Mouse (Mus musculus) lung, postnatal 0 days (tissue): ENCODE data around the gene Atpif1.
A peak's percentile ranks its signal among the peaks of the same experiment; 100 is the strongest.

Source experiments
- CTCF ChIP-seq: IDR thresholded peaks from 2 replicates; pipeline ENCODE4 v1.5.1; 2016; ENCODE audit warnings: antibody characterized with exemption, mild to moderate bottlenecking
- EP300 ChIP-seq: IDR thresholded peaks from 2 replicates; pipeline ENCODE4 v1.6.1; 2016; ENCODE audit warnings: antibody characterized with exemption, mild to moderate bottlenecking, control low read depth

DNA sequence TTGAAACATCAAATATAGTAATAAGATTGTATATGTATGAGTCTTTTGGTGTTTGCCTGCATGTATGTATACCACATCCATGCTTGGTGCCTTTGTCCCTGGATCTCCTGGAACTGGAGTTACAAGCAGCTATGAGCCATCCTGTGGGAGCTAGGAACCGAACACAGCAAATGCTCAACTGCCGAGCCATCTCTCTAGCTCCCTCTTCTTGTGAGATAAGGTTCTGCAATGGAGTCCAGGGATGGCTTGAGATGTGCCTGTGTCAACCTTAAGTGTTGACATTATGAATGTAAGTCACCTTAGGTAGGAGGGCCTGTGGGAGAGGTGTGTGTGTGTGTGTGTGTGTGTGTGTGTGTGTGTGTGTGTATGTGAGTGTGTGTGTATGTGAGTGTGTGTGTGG is 6.8 kb downstream of the Atpif1 start:
- TF ChIP-seq CTCF (peak; percentile 60), EP300 (no peak)
